Mouse (Mus musculus) liver, adult 2 months (tissue): ENCODE measurements at regions not wholly inside any gene's neighbourhood (a gene's known extent, or its start where the extent isn't known, plus 50 kb on each side); places are given as distances from the start of the nearest gene placed in this dataset.

Source experiments
- DNase-seq: peaks from one replicate; pipeline ENCODE4 v3.0.0-alpha.2; 2011; ENCODE audit warnings: low read depth, low spot score; ENCODE audit errors: extremely low read depth
- H3K27ac ChIP-seq: fragments of 200-500 bp; replicated peaks from 2 replicates; pipeline ENCODE4 v1.5.1; 2012; ENCODE audit warnings: low read depth, mild to moderate bottlenecking, control low read depth, inconsistent platforms, low read length; ENCODE audit not compliant: insufficient read depth
- H3K27me3 ChIP-seq: fragments of 200-500 bp; 2 replicates; pipeline ENCODE4 v1.6.1; 2012; ENCODE audit warnings: mild to moderate bottlenecking, moderate library complexity, low read length, inconsistent platforms; ENCODE audit not compliant: control insufficient read depth, insufficient read depth
- H3K36me3 ChIP-seq: fragments of 200-500 bp; 2 replicates; pipeline ENCODE4 v1.6.1; 2012; ENCODE audit warnings: low read length, inconsistent platforms; ENCODE audit not compliant: control insufficient read depth, insufficient read depth
- H3K4me1 ChIP-seq: fragments of 200-500 bp; 2 replicates; pipeline ENCODE4 v1.6.1; 2011; ENCODE audit warnings: low read length; ENCODE audit not compliant: control insufficient read depth, insufficient read depth
- H3K4me3 ChIP-seq: fragments of 200-500 bp; 2 replicates; pipeline ENCODE4 v1.5.1; 2011; ENCODE audit warnings: low read depth, mild to moderate bottlenecking, control low read depth, low read length, moderate library complexity; ENCODE audit not compliant: insufficient read depth
- H3K79me2 ChIP-seq: fragments of 200-500 bp; 2 replicates; pipeline ENCODE4 v1.6.1; 2012; ENCODE audit warnings: inconsistent platforms, mild to moderate bottlenecking, low read length, moderate library complexity; ENCODE audit not compliant: control insufficient read depth, insufficient read depth
- H3K9ac ChIP-seq: fragments of 200-500 bp; 2 replicates; pipeline ENCODE4 v1.6.1; 2012; ENCODE audit warnings: low read depth, mild to moderate bottlenecking, control low read depth, inconsistent platforms, low read length
- CTCF ChIP-seq: fragments of 200-500 bp; IDR thresholded peaks from 2 replicates; pipeline ENCODE4 v1.5.1; 2011; ENCODE audit warnings: low read depth, low read length, control low read depth
- POLR2A ChIP-seq: fragments of 200-500 bp; IDR thresholded peaks from 2 replicates; pipeline ENCODE4 v1.6.1; 2011; ENCODE audit warnings: low read length, control low read depth; ENCODE audit not compliant: insufficient read depth; ENCODE audit errors: extremely low read depth
- WGBS: fragments of 180-500 bp; shearing (Covaris S2); methylation state at CpG from one replicate; pipeline ENCODE4 v1.1.7; 2018; 5-methylcytosine and 5-hydroxymethylcytosine counted together

GRCm38 (mm10) chr5:119109501-119109900, 549.0 kb downstream of the Med13l start:
- no peak overlapping the region for H3K9ac ChIP-seq
- no peak for TF ChIP-seq CTCF
- no peak for TF ChIP-seq POLR2A
- no peak overlapping the region for H3K27ac ChIP-seq
- H3K79me2 ChIP-seq, result no peaks in the 10 kb centered on the region
- H3K4me1 ChIP-seq, result no peaks in the 10 kb centered on the region
- H3K4me3 ChIP-seq, result no peak overlapping the region
- 0 out of 2 replicates have a peak, but pooled peaks cover 2% of the 10 kb centered on the region for H3K27me3 ChIP-seq
- no peaks in the 10 kb centered on the region for H3K36me3 ChIP-seq
- 86% methylated on average over 1 of the region's 1 CpGs for WGBS
- DNase-seq, result no peak

GRCm38 (mm10) chr5:119114074-119114473, 553.6 kb downstream of the Med13l start:
- no peaks in the 10 kb centered on the region for H3K79me2 ChIP-seq
- H3K9ac ChIP-seq, result no peak overlapping the region

GRCm38 (mm10) chr5:119125745-119126144, 544.7 kb upstream of the Tbx3 start:
- WGBS, result 59% methylated on average over 7 of the region's 7 CpGs
- TF ChIP-seq CTCF, result no peak
- TF ChIP-seq POLR2A, result no peak
- Histone ChIP-seq H3K4me3 (no peak overlapping the region), H3K79me2 (no peaks in the 10 kb centered on the region), H3K36me3 (no peaks in the 10 kb centered on the region), H3K9ac (no peak overlapping the region), H3K27me3 (no peaks in the 10 kb centered on the region), H3K4me1 (no peaks in the 10 kb centered on the region), H3K27ac (no peak overlapping the region)
- no peak for DNase-seq

More at GRCm38 (mm10) chr5:119114074-119114473, 553.6 kb downstream of the Med13l start:
- Histone ChIP-seq H3K4me3 (no peak overlapping the region), H3K4me1 (no peaks in the 10 kb centered on the region), H3K27me3 (0 out of 2 replicates have a peak, but pooled peaks cover 2% of the 10 kb centered on the region), H3K36me3 (no peaks in the 10 kb centered on the region), H3K27ac (no peak overlapping the region)
- no peak for DNase-seq
- 39% methylated on average over 7 of the region's 7 CpGs for WGBS
- no peak for TF ChIP-seq POLR2A
- TF ChIP-seq CTCF, result no peak

- no peaks in the 10 kb centered on the region for H3K27me3 ChIP-seq
- H3K79me2 ChIP-seq, result no peaks in the 10 kb centered on the region
- H3K27ac ChIP-seq, result no peak overlapping the region
- peak; percentile 22 for DNase-seq
- WGBS, result 95% methylated on average over 7 of the region's 7 CpGs
- TF ChIP-seq CTCF (no peak), POLR2A (no peak)
- no peaks in the 10 kb centered on the region for H3K36me3 ChIP-seq
- H3K4me3 ChIP-seq, result no peak overlapping the region
- no peaks in the 10 kb centered on the region for H3K4me1 ChIP-seq
- no peak overlapping the region for H3K9ac ChIP-seq
Measured at GRCm38 (mm10) chr5:119130176-119130575, 540.3 kb upstream of the Tbx3 start.

- Histone ChIP-seq H3K27ac (no peak overlapping the region), H3K9ac (no peak overlapping the region), H3K79me2 (no peaks in the 10 kb centered on the region), H3K36me3 (no peaks in the 10 kb centered on the region), H3K27me3 (no peaks in the 10 kb centered on the region), H3K4me1 (no peaks in the 10 kb centered on the region), H3K4me3 (no peak overlapping the region)
- WGBS, result 73% methylated on average over 10 of the region's 10 CpGs
- DNase-seq, result no peak
- TF ChIP-seq POLR2A, result no peak
- TF ChIP-seq CTCF, result no peak
Measured at GRCm38 (mm10) chr5:119131461-119131860, 539.0 kb upstream of the Tbx3 start.

GRCm38 (mm10) chr5:119133378-119133777, 537.1 kb upstream of the Tbx3 start:
- H3K27ac ChIP-seq, result no peak overlapping the region
- no peaks in the 10 kb centered on the region for H3K4me1 ChIP-seq
- no peaks in the 10 kb centered on the region for H3K36me3 ChIP-seq
- H3K9ac ChIP-seq, result no peak overlapping the region
- WGBS, result 55% methylated on average over 13 of the region's 13 CpGs
- H3K27me3 ChIP-seq, result no peaks in the 10 kb centered on the region
- no peaks in the 10 kb centered on the region for H3K79me2 ChIP-seq
- no peak overlapping the region for H3K4me3 ChIP-seq
- no peak for DNase-seq
- TF ChIP-seq CTCF, result no peak
- no peak for TF ChIP-seq POLR2A
